Mouse (Mus musculus) midbrain, postnatal 0 days (tissue): ENCODE results near the gene Hdhd5. TPM values are rescaled to one million over a fixed set of nuclear protein-coding genes. Genes with fewer than 3 reads are reported as not detected.

Source experiments
- ATAC-seq: fragments of 200-750 bp; cut with Nextera tagmentation; 2 replicates; pipeline ENCODE4 v1.8.0; 2017; ENCODE audit warnings: moderate number of reproducible peaks, mild to moderate bottlenecking, moderate TSS enrichment, moderate library complexity; ENCODE audit not compliant: low FRiP score
- DNase-seq: peaks from one replicate; pipeline ENCODE4 v3.0.0-alpha.2; 2015; ENCODE audit warnings: low spot score
- H3K27ac ChIP-seq: fragments of 300-500 bp; sonication (generic); 2 replicates; pipeline ENCODE4 v1.5.1; 2014; ENCODE audit warnings: low read depth, mild to moderate bottlenecking, low read length, mixed read lengths
- H3K27me3 ChIP-seq: fragments of 300-500 bp; sonication (generic); 2 replicates; pipeline ENCODE4 v1.6.1; 2014; ENCODE audit warnings: low read length, control low read depth, mixed read lengths; ENCODE audit not compliant: insufficient read depth
- H3K36me3 ChIP-seq: fragments of 300-500 bp; sonication (generic); 2 replicates; pipeline ENCODE4 v1.6.1; 2014; ENCODE audit warnings: low read length, control low read depth, mixed read lengths; ENCODE audit not compliant: insufficient read depth
- H3K4me1 ChIP-seq: fragments of 300-500 bp; sonication (generic); 2 replicates; pipeline ENCODE4 v1.6.1; 2014; ENCODE audit warnings: mild to moderate bottlenecking, control low read depth, antibody characterized with exemption, low read length, mixed read lengths; ENCODE audit not compliant: insufficient read depth
- H3K4me2 ChIP-seq: fragments of 300-500 bp; sonication (generic); 2 replicates; pipeline ENCODE4 v1.6.1; 2014; ENCODE audit warnings: low read depth, mild to moderate bottlenecking, low read length, mixed read lengths; ENCODE audit not compliant: poor library complexity, severe bottlenecking
- H3K4me3 ChIP-seq: fragments of 300-500 bp; sonication (generic); 2 replicates; pipeline ENCODE4 v1.5.1; 2014; ENCODE audit warnings: low read depth, mild to moderate bottlenecking, low read length, moderate library complexity
- H3K9ac ChIP-seq: fragments of 300-500 bp; sonication (generic); replicated peaks from 2 replicates; pipeline ENCODE4 v1.6.1; 2014; ENCODE audit warnings: mild to moderate bottlenecking, low read length, moderate library complexity, mixed read lengths; ENCODE audit not compliant: poor library complexity, severe bottlenecking
- H3K9me3 ChIP-seq: fragments of 300-500 bp; sonication (generic); 2 replicates; pipeline ENCODE4 v1.6.1; 2016; ENCODE audit warnings: low read length, control low read depth
- CTCF ChIP-seq: IDR thresholded peaks from 2 replicates; pipeline ENCODE4 v1.5.1; 2016; ENCODE audit warnings: antibody characterized with exemption, mild to moderate bottlenecking
- WGBS: fragments of 180-500 bp; shearing (Covaris S2); extraction: QIAGEN DNeasy Blood & Tissue Kit; methylation state at CpG from one replicate; pipeline ENCODE4 v1.1.7; 2014; 5-methylcytosine and 5-hydroxymethylcytosine counted together
- polyA plus RNA-seq: library from polyadenylated mRNA; unstranded; fragments of >200 nt; fragmentation: Nextera tagmentation; extraction: Ambion mirVana; gene quantifications from 2 replicates; pipeline ENCODE4 v1.2.1, GENCODE M21; 2015
- total RNA-seq: library from RNA; depleted of rRNA; stranded (reverse); fragments of >200 nt; gene quantifications from 2 replicates; pipeline ENCODE4 v1.2.3, GENCODE M21; 2014; rRNA removed

Hdhd5 gene
- total and polyA plus RNA-seq, 2 experiments from 2014 or later, result 16.6 to 39.3 TPM

GRCm38 (mm10) chr6:120464406-120464939, 66.6 kb downstream of the Hdhd5 start:
- Histone ChIP-seq H3K4me2 (no peak overlapping the region), H3K27ac (no peak overlapping the region), H3K27me3 (peaks cover 15% of the 10 kb centered on the region), H3K9me3 (no peaks in the 10 kb centered on the region), H3K4me1 (no peaks in the 10 kb centered on the region), H3K36me3 (no peaks in the 10 kb centered on the region), H3K4me3 (0 out of 2 replicates have a peak overlapping the region, but pooled peaks have one; percentile 1), H3K9ac (no peak overlapping the region)
- DNase-seq (no peak), ATAC-seq (no peak)
- 50% methylated on average over 9 of the region's 9 CpGs for WGBS
- TF ChIP-seq CTCF, result no peak

DNA sequence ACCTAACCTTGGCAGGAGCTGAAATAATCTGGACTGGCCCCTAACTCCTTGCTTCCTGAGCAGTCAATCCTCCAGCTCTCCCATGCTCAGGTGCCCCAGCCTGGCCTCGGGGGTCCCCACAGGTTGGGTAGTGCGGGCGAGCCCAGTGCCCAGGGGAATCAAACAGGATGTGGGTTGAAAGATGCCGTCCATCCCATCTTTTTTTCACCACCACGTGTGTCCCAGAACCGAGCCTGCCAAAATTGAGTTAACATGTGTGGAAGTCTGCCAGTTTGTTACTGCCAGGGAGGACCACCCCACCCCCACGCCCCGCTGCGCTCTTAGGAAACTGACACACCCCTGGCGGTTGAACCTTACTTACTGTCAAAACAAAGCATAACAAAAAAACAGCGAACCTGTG, 67.2 kb downstream of the Hdhd5 start:
- peak; percentile 38 for DNase-seq
- 8% methylated on average over 11 of the region's 11 CpGs for WGBS
- Histone ChIP-seq H3K36me3 (no peaks in the 10 kb centered on the region), H3K27ac (no peak overlapping the region), H3K9ac (no peak overlapping the region), H3K4me2 (peak overlapping the region; percentile 49), H3K9me3 (no peaks in the 10 kb centered on the region), H3K4me3 (peak overlapping the region; percentile 43), H3K4me1 (no peaks in the 10 kb centered on the region), H3K27me3 (peaks cover 15% of the 10 kb centered on the region)
- no peak for TF ChIP-seq CTCF
- peak; percentile 11; the same call in 1 of the 2 replicates for ATAC-seq

DNA sequence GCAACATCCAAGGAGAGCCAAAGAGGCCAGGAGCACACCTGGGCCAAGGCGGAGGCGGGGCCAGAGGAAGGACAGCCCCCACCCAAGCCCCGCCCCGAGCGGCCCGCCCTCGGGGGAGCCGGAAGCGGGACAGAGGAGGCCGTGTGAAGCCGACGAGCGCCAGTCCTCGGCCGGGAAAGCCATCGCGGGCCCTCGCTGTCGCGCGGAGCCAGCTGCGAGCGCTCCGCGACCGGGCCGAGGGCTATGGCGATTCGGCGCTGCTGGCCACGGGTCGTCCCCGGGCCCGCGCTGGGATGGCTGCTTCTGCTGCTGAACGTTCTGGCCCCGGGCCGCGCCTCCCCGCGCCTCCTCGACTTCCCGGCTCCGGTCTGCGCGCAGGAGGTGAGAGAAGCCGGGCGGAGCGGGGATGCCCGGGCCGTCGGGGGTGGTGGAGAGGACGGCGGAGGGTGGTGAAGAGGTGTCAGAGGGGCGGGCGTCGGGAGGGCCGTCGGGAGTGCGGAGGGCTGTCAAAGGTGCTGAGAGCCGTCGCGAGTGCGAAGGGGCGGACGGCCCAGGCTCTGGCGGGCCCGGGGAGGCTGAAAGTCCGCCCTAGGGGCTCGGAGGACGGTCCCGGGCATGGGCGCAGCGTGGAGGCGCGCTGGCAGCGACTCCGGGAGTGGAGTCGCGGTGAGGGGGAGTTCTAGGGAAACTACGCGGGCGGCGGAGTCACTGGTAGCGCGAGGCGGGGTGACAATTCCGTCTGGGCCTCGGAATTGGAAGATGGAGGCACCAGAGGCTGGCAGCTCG, 67.8 kb downstream of the Hdhd5 start, which contains the start of gene Il17ra:
Gene Il17ra, plus strand, starts transcription at position 162 of the 786 bp plus-strand sequence.
- Histone ChIP-seq H3K27me3 (peaks cover 15% of the 10 kb centered on the region), H3K4me2 (peak within 1 kb of the TSS; percentile 49), H3K9ac (0 out of 2 replicates have a peak within 1 kb of the TSS, but pooled peaks have one; percentile 33), H3K4me1 (no peaks in the 10 kb centered on the region), H3K4me3 (peak within 1 kb of the TSS; percentile 43), H3K9me3 (no peaks in the 10 kb centered on the region), H3K27ac (no peak within 1 kb of the TSS), H3K36me3 (no peaks in the 10 kb centered on the region)
- WGBS, result under 1% methylated on average over 81 of the region's 90 CpGs
- no peak for TF ChIP-seq CTCF
- DNase-seq (peak; percentile 45), ATAC-seq (peak; percentile 68)

GRCm38 (mm10) chr6:120462251-120462650, 68.9 kb downstream of the Hdhd5 start:
- WGBS, result 59% methylated on average over 6 of the region's 6 CpGs
- no peak for ATAC-seq
- TF ChIP-seq CTCF, result no peak

DNA sequence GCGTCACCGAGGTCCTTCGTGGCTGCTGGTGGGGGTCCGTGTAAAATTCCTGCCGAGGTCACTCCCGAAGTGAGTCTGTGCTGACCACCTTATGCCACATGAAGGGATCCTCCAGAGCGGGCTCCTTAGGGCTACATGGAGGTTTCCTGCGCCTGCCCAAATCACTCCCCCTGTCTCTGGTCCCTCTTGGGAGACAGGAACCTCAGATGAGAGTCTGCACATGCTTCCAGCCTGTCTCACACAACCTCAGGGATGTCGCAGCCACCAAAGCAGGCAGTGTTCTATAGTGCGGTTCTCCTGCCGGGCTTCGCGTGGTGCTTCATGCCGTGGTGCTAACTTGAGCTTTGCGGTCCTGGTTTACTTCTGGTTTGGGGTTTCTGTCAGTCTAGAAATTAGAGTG, 69.9 kb downstream of the Hdhd5 start:
- no peak for TF ChIP-seq CTCF
- Histone ChIP-seq H3K4me1 (no peaks in the 10 kb centered on the region), H3K27ac (no peak overlapping the region), H3K36me3 (no peaks in the 10 kb centered on the region), H3K27me3 (peaks cover 15% of the 10 kb centered on the region), H3K4me2 (no peak overlapping the region), H3K9ac (no peak overlapping the region), H3K9me3 (no peaks in the 10 kb centered on the region), H3K4me3 (no peak overlapping the region)
- DNase-seq (no peak), ATAC-seq (no peak)
- WGBS, result 69% methylated on average over 15 of the region's 15 CpGs

More at GRCm38 (mm10) chr6:120462251-120462650, 68.9 kb downstream of the Hdhd5 start:
- Histone ChIP-seq H3K27me3 (peaks cover 15% of the 10 kb centered on the region), H3K27ac (no peak overlapping the region), H3K4me1 (no peaks in the 10 kb centered on the region), H3K4me3 (no peak overlapping the region), H3K4me2 (no peak overlapping the region), H3K9me3 (no peaks in the 10 kb centered on the region), H3K9ac (no peak overlapping the region), H3K36me3 (no peaks in the 10 kb centered on the region)
- DNase-seq, result no peak

Other genes starting within 250 kb of the Hdhd5 start
- not detected in 2 replicates for gene D330020A13Rik, start 237.0 kb downstream of the Hdhd5 start, total RNA-seq
- 0.20 TPM in 1 of 2 replicates, not detected in the other for gene D330020A13Rik, start 237.0 kb downstream of the Hdhd5 start, polyA plus RNA-seq
- 0.61 and 0.82 TPM in 2 replicates for gene B4galnt3, start 236.8 kb downstream of the Hdhd5 start, total RNA-seq
- gene B4galnt3, start 236.8 kb downstream of the Hdhd5 start, polyA plus RNA-seq, result 0.06 and 0.16 TPM in 2 replicates
- 14.0 and 28.0 TPM in 2 replicates for gene Kdm5a, start 167.2 kb downstream of the Hdhd5 start, total RNA-seq
- 18.3 and 21.7 TPM in 2 replicates for gene Kdm5a, start 167.2 kb downstream of the Hdhd5 start, polyA plus RNA-seq
- gene Ccdc77, start 166.9 kb downstream of the Hdhd5 start, total RNA-seq, result 5.9 and 10.7 TPM in 2 replicates
- 6.4 and 6.7 TPM in 2 replicates for gene Ccdc77, start 166.9 kb downstream of the Hdhd5 start, polyA plus RNA-seq
- gene Il17ra, start 68.1 kb downstream of the Hdhd5 start, total RNA-seq, result 2.1 and 4.9 TPM in 2 replicates
- 2.0 and 2.3 TPM in 2 replicates for gene Il17ra, start 68.1 kb downstream of the Hdhd5 start, polyA plus RNA-seq
- 27.2 and 30.5 TPM in 2 replicates for gene Tmem121b, start 37.5 kb downstream of the Hdhd5 start, total RNA-seq
- 2.5 and 2.7 TPM in 2 replicates for gene Tmem121b, start 37.5 kb downstream of the Hdhd5 start, polyA plus RNA-seq
- gene Cecr2, start 135.1 kb upstream of the Hdhd5 start, total RNA-seq, result 6.0 and 11.1 TPM in 2 replicates
- 0.43 and 1.1 TPM in 2 replicates for gene Cecr2, start 135.1 kb upstream of the Hdhd5 start, polyA plus RNA-seq
- 51.6 and 73.9 TPM in 2 replicates for gene Slc25a18, start 242.3 kb upstream of the Hdhd5 start, total RNA-seq
- gene Slc25a18, start 242.3 kb upstream of the Hdhd5 start, polyA plus RNA-seq, result 35.8 and 42.9 TPM in 2 replicates